Mouse (Mus musculus): ENCODE measurements around the gene Sohlh2.

DNA sequence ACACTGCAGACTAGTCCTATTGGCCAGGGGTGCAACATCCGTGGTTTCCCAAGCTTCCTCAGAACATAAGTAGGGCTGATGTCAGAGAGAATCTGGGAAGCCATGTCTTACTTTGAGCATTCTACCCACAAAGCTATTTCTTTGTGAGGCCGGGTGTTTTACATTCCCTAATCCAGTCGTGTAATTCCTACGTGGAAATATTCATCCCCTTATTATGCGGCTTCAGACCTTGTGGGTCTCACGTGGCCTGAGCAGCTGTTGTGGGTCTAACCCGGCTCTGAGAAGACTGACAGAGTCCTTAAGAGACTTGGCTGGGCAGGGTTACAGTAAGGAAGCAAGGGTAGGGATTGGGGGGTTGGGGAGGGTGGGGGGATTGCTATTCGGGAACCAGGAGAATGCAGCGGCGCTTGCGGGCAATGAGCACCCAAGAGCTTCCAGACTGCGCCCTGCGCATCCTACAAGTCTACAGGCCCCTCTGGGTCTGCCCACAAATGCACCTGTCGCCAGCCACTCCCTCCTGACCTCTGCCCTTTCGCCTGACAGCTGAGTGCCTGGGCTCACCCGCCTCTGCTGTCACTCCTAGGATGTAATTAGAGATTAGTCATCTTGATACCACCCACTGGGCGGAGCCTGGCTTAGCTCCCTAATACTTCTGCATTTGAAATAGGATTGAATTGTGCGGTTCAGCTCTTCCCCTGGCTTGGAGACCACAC lies 44.8 kb downstream of the Sohlh2 start:
- TF ChIP-seq CTCF (IDR thresholded peaks at IDR 0.05; ENCODE audit: control insufficient read depth, insufficient read depth, insufficient replicate concordance, low read depth, low read length) (no peak), POLR2A (IDR thresholded peaks at IDR 0.05; ENCODE audit: control insufficient read depth, low read depth, low read length) (no peak)
